Mouse (Mus musculus): Measurements from ENCODE around the gene Skap2. TPM values are rescaled to one million over a fixed set of nuclear protein-coding genes. Genes with fewer than 3 reads are reported as not detected.

Gene Skap2
- polyA plus RNA-seq, 1 experiment from 2014 or later, result 35.5 TPM

GRCm38 (mm10) chr6:51833362-51833761 lies 179.0 kb downstream of the Skap2 start:
- no peaks in the 10 kb centered on the region for H3K4me1 ChIP-seq (replicated peaks; ENCODE audit: control insufficient read depth, insufficient read depth, low read length)
- H3K4me3 ChIP-seq (ENCODE audit: low read depth, low read length), result no peak overlapping the region
- H3K4me2 ChIP-seq, result no peak overlapping the region
- no peak overlapping the region for H3K27ac ChIP-seq (ENCODE audit: low read depth, low read length)
- no peak overlapping the region for H3K9ac ChIP-seq (ENCODE audit: low read depth, low read length)
- 75% methylated on average over 2 of the region's 2 CpGs for WGBS
- ATAC-seq (replicated peaks; ENCODE audit: low FRiP score) (no peak), DNase-seq (ENCODE audit: low spot score) (no peak)
- no peaks in the 10 kb centered on the region for H3K9me3 ChIP-seq (ENCODE audit: control insufficient read depth, low read length)
- H3K36me3 ChIP-seq (ENCODE audit: control insufficient read depth, insufficient read depth, low read length), result no peaks in the 10 kb centered on the region
- no peaks in the 10 kb centered on the region for H3K27me3 ChIP-seq (replicated peaks; ENCODE audit: control insufficient read depth, insufficient read depth, low read length)

DNA sequence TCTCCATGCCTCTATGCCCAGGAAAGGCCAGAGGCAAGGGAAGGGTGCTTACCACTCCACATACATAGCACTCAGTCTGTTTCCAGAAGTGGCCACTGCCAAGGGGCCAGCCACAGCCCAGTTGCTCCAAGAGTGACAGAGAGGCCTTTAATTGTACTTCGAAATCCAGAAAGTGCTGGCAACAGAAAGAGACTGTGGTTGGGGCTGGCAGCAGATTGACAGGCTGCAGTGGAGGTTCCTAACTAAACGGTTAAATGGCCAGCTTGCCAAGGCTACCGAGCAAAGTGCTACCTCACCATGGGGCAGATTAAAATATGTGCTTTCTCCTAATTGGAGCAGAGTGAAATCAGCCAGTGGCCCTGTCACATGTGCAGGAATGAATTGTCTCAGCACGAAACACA lies 186.7 kb downstream of the Skap2 start:
- DNase-seq (ENCODE audit: low spot score) (no peak), ATAC-seq (replicated peaks; ENCODE audit: low FRiP score) (no peak)

GRCm38 (mm10) chr6:51824136-51824830 lies 188.1 kb downstream of the Skap2 start:
- Histone ChIP-seq H3K4me3 (ENCODE audit: low read depth, low read length) (no peak overlapping the region), H3K9ac (ENCODE audit: low read depth, low read length) (no peak overlapping the region), H3K27me3 (replicated peaks; ENCODE audit: control insufficient read depth, insufficient read depth, low read length) (no peaks in the 10 kb centered on the region), H3K36me3 (ENCODE audit: control insufficient read depth, insufficient read depth, low read length) (no peaks in the 10 kb centered on the region), H3K4me2 (no peak overlapping the region), H3K4me1 (replicated peaks; ENCODE audit: control insufficient read depth, insufficient read depth, low read length) (no peaks in the 10 kb centered on the region), H3K27ac (ENCODE audit: low read depth, low read length) (no peak overlapping the region), H3K9me3 (ENCODE audit: control insufficient read depth, low read length) (no peaks in the 10 kb centered on the region)
- DNase-seq (ENCODE audit: low spot score) (no peak), ATAC-seq (replicated peaks; ENCODE audit: low FRiP score) (no peak)
- WGBS, result 75% methylated on average over 9 of the region's 9 CpGs

More for the DNA sequence above, 186.7 kb downstream of the Skap2 start:
- no peaks in the 10 kb centered on the region for H3K36me3 ChIP-seq (ENCODE audit: control insufficient read depth, insufficient read depth, low read length)
- no peak overlapping the region for H3K9ac ChIP-seq (ENCODE audit: low read depth, low read length)
- no peaks in the 10 kb centered on the region for H3K4me1 ChIP-seq (replicated peaks; ENCODE audit: control insufficient read depth, insufficient read depth, low read length)
- no peak overlapping the region for H3K4me2 ChIP-seq
- H3K27ac ChIP-seq (ENCODE audit: low read depth, low read length), result no peak overlapping the region
- 78% methylated on average over 4 of the region's 4 CpGs for WGBS
- H3K9me3 ChIP-seq (ENCODE audit: control insufficient read depth, low read length), result no peaks in the 10 kb centered on the region
- no peak overlapping the region for H3K4me3 ChIP-seq (ENCODE audit: low read depth, low read length)
- no peaks in the 10 kb centered on the region for H3K27me3 ChIP-seq (replicated peaks; ENCODE audit: control insufficient read depth, insufficient read depth, low read length)

GRCm38 (mm10) chr6:51822049-51822448 lies 190.3 kb downstream of the Skap2 start:
- Histone ChIP-seq H3K27ac (ENCODE audit: low read depth, low read length) (no peak overlapping the region), H3K36me3 (ENCODE audit: control insufficient read depth, insufficient read depth, low read length) (no peaks in the 10 kb centered on the region), H3K27me3 (replicated peaks; ENCODE audit: control insufficient read depth, insufficient read depth, low read length) (no peaks in the 10 kb centered on the region), H3K4me2 (no peak overlapping the region), H3K9me3 (ENCODE audit: control insufficient read depth, low read length) (peaks cover 5% of the 10 kb centered on the region), H3K9ac (ENCODE audit: low read depth, low read length) (no peak overlapping the region), H3K4me3 (ENCODE audit: low read depth, low read length) (no peak overlapping the region), H3K4me1 (replicated peaks; ENCODE audit: control insufficient read depth, insufficient read depth, low read length) (no peaks in the 10 kb centered on the region)
- ATAC-seq (replicated peaks; ENCODE audit: low FRiP score), result no peak
- DNase-seq (ENCODE audit: low spot score), result no peak
- WGBS, result 67% methylated on average over 4 of the region's 4 CpGs

DNA sequence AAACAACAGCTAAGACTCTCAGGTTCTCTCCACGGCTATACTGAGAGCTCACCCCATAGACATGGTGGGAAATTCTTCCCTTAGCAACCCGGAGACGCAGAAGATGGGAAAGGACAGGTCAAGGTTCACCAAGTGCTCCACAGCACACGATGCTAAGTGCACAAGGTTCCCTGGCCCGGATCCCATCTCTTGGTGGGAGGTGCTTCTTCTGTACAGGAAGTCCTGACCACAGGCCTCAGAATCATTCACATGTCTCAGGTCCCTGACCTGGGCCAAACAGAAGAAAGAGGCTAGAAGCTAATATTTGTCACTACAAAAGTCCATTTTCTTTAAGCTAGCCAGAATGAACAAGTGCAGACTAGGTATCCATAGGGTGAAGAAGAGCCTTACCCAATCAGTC lies 191.5 kb downstream of the Skap2 start:
- 67% methylated on average over 5 of the region's 5 CpGs for WGBS
- Histone ChIP-seq H3K4me1 (replicated peaks; ENCODE audit: control insufficient read depth, insufficient read depth, low read length) (no peaks in the 10 kb centered on the region), H3K4me2 (no peak overlapping the region), H3K4me3 (ENCODE audit: low read depth, low read length) (no peak overlapping the region), H3K9me3 (ENCODE audit: control insufficient read depth, low read length) (peaks cover 5% of the 10 kb centered on the region), H3K27ac (ENCODE audit: low read depth, low read length) (no peak overlapping the region), H3K9ac (ENCODE audit: low read depth, low read length) (no peak overlapping the region), H3K27me3 (replicated peaks; ENCODE audit: control insufficient read depth, insufficient read depth, low read length) (no peaks in the 10 kb centered on the region), H3K36me3 (ENCODE audit: control insufficient read depth, insufficient read depth, low read length) (no peaks in the 10 kb centered on the region)
- no peak for DNase-seq (ENCODE audit: low spot score)
- no peak for ATAC-seq (replicated peaks; ENCODE audit: low FRiP score)

GRCm38 (mm10) chr6:51816892-51817621 lies 195.3 kb downstream of the Skap2 start:
- no peak for ATAC-seq (replicated peaks; ENCODE audit: low FRiP score)
- no peak for DNase-seq (ENCODE audit: low spot score)
- no peak overlapping the region for H3K27ac ChIP-seq (ENCODE audit: low read depth, low read length)
- no peaks in the 10 kb centered on the region for H3K27me3 ChIP-seq (replicated peaks; ENCODE audit: control insufficient read depth, insufficient read depth, low read length)
- no peaks in the 10 kb centered on the region for H3K4me1 ChIP-seq (replicated peaks; ENCODE audit: control insufficient read depth, insufficient read depth, low read length)
- no peak overlapping the region for H3K4me2 ChIP-seq
- 76% methylated on average over 6 of the region's 6 CpGs for WGBS
- peaks cover 5% of the 10 kb centered on the region for H3K9me3 ChIP-seq (ENCODE audit: control insufficient read depth, low read length)
- H3K9ac ChIP-seq (ENCODE audit: low read depth, low read length), result no peak overlapping the region
- no peak overlapping the region for H3K4me3 ChIP-seq (ENCODE audit: low read depth, low read length)
- H3K36me3 ChIP-seq (ENCODE audit: control insufficient read depth, insufficient read depth, low read length), result no peaks in the 10 kb centered on the region

DNA sequence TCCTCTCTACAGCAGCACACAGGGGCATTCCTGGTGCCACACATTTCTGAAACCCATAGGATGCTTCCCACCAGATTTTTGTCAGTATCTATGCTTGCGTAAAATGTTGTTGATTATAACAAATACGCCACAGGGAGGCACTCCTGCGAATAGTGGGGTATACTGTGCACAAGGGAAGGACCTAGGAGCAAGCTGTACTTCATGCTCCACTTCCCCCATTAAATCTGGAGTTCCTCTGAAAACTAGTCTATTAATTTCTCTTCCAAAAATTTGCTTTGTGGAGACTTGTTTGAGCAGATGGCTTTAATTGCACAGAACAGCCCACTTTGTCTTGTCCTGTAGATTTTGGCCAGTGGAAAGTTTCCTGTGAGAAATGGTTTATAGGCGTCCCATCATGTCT lies 201.4 kb downstream of the Skap2 start:
- H3K9ac ChIP-seq (ENCODE audit: low read depth, low read length), result no peak overlapping the region
- no peak for DNase-seq (ENCODE audit: low spot score)
- no peak overlapping the region for H3K4me2 ChIP-seq
- no peak for ATAC-seq (replicated peaks; ENCODE audit: low FRiP score)
- no peak overlapping the region for H3K4me3 ChIP-seq (ENCODE audit: low read depth, low read length)
- H3K9me3 ChIP-seq (ENCODE audit: control insufficient read depth, low read length), result no peaks in the 10 kb centered on the region
- H3K27me3 ChIP-seq (replicated peaks; ENCODE audit: control insufficient read depth, insufficient read depth, low read length), result no peaks in the 10 kb centered on the region
- H3K36me3 ChIP-seq (ENCODE audit: control insufficient read depth, insufficient read depth, low read length), result no peaks in the 10 kb centered on the region
- no peaks in the 10 kb centered on the region for H3K4me1 ChIP-seq (replicated peaks; ENCODE audit: control insufficient read depth, insufficient read depth, low read length)
- H3K27ac ChIP-seq (ENCODE audit: low read depth, low read length), result no peak overlapping the region
- 79% methylated on average over 4 of the region's 4 CpGs for WGBS

GRCm38 (mm10) chr6:51809164-51809824 lies 203.1 kb downstream of the Skap2 start:
- Histone ChIP-seq H3K4me1 (replicated peaks; ENCODE audit: control insufficient read depth, insufficient read depth, low read length) (no peaks in the 10 kb centered on the region), H3K9ac (ENCODE audit: low read depth, low read length) (no peak overlapping the region), H3K4me3 (ENCODE audit: low read depth, low read length) (no peak overlapping the region), H3K27ac (ENCODE audit: low read depth, low read length) (no peak overlapping the region), H3K9me3 (ENCODE audit: control insufficient read depth, low read length) (no peaks in the 10 kb centered on the region), H3K36me3 (ENCODE audit: control insufficient read depth, insufficient read depth, low read length) (no peaks in the 10 kb centered on the region), H3K4me2 (no peak overlapping the region), H3K27me3 (replicated peaks; ENCODE audit: control insufficient read depth, insufficient read depth, low read length) (no peaks in the 10 kb centered on the region)
- DNase-seq (ENCODE audit: low spot score) (no peak), ATAC-seq (replicated peaks; ENCODE audit: low FRiP score) (no peak)
- WGBS, result 84% methylated on average over 12 of the region's 12 CpGs

Data from liver, embryonic 11.5 days (tissue).